Mouse (Mus musculus) granulocyte monocyte progenitor cell, adult 5-6 weeks (primary cell): ENCODE data around the gene Adcy6. TPM values are rescaled to one million over a fixed set of nuclear protein-coding genes. Genes with fewer than 3 reads are reported as not detected.

Experiments
- ATAC-seq: replicated peaks from 2 replicates; pipeline ENCODE4 v1.8.0; 2016; ENCODE audit warnings: mild to moderate bottlenecking, moderate TSS enrichment, inconsistent platforms; ENCODE audit not compliant: poor library complexity, severe bottlenecking
- total RNA-seq, 2 experiments: library from RNA; stranded (forward) in 1 of 2; stranded (reverse) in 1 of 2; fragments of 200-712, 200-1000 nt in 1 of 2; fragments of >200 nt in 1 of 2; fragmentation: Nextera tagmentation in 1 of 2; gene quantifications; 2 replicates each; pipeline ENCODE4 v1.2.3; 2014 to 2017

The Adcy6 gene
- total RNA-seq (2014; fragmentation: Nextera tagmentation) (1.8 and 3.1 TPM in 2 replicates), total RNA-seq (2017) (2.1 and 2.9 TPM in 2 replicates)

DNA sequence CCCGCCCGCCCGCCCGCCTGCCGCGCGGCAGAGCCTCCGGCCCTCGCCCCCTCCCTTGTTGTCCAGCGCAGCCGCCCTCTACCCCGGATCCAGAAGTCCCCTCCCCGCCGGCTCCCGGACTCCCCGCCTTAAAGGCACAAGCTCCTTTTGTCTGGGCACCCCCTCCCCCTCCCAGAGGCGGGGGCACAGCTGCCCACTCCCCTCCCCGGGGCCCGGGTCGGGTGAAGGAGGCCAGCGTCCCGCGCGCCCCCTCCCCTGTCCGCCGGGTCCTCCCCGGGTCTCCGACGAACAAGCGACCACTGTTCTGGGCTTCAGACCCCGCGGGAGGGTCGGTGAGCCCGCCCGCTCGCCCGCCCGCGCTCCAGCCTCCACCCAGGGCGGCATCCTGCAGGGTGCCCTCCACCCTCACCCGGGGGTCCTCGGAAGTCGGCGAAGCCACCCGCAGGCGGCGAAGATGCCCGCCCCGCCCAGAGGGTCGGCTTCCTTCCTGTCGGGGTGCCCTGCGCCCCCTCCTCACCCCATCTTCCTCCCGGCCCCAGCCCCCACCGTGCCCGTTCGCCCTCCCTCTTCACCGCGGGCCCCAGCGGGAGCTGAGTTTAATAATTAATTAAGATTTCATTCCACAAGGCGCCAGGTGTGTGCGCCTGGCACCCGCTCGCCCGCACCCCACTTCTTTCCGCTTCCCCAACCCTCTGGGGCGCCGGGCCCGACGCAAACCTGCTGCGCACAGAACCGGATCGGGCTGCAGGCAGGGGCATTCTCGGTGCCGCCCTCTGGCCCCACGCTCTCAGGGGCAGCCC lies at the start of gene Adcy6:
TSS of gene Adcy6 (minus strand) at position 746 of the 800 bp plus-strand sequence.
- peak; percentile 43 for ATAC-seq

DNA sequence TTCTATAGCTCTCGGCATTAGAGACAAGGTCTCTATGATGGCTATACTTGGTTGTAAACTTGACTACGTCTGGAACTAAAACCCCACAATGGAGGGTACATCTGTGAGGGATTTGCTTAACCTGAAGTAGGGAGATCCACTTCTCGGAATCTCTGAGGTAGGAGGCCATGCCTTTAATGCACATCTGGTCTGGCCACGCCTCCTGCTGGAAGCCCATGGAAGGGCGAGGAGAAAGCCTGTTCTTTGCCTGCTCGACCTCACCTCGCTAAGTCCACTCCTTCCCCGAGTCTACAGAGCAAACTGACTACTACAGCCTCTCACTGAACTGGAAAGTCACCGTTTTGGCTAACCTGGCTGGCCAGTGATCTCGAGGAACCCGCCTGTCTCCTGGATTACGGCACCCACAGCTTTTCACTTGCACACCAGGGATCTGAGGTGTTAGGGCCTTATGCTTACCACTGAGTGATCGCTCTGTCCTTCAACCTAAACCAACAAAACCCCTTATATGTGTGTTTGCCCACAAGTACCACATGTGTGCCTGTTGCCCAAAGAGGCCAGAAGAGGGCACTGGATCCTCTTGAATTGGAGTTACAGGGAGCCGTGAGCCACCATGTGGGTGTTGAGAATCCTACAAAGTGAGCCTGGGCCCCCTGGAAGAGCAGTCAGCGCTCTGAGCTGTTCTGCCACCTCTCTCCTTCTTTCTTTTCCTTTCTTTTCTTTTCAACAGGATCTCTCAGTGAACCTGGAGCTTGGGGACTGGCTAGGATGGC lies 47.3 kb upstream of the Adcy6 start:
- no peak for ATAC-seq

DNA sequence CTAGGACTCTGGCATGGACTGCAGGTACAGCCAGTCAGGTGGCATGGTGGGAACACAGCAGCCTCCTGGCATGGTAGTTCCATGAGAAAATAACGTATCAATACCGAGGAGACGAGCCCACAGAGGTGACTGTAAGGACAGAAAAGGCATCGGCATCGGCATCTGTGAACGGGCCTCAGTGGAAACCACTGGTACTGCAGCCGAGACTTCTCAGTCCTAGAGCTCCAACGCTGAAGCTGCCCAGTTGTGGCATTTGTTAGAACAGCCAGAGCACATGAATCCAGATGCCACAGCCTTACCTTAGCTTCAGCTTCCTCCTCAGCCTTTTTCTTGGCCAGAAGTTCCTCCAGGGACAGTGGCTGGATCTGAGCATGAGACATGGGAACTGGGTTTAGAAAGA lies 42.3 kb upstream of the Adcy6 start:
- no peak for ATAC-seq

DNA sequence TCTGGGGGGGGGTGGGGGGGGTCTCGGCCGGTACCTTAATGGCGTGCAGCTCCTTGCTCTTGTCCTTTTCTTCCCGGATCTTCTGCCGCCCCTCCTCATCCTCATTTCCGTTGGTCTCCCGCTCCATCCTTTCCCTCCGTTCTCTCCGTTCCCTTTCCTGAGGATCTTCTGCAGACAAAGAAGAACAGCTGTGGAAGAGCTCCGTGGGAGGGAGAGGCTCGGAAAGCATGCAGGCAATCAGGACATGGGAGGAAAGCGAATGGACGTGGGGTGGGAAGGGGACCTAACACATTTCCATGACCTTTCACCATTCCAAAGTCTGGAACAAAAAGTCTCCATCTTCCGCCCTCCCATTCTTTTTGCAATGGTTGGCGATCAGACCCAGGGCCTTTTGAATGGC lies 41.6 kb upstream of the Adcy6 start:
- ATAC-seq, result no peak

DNA sequence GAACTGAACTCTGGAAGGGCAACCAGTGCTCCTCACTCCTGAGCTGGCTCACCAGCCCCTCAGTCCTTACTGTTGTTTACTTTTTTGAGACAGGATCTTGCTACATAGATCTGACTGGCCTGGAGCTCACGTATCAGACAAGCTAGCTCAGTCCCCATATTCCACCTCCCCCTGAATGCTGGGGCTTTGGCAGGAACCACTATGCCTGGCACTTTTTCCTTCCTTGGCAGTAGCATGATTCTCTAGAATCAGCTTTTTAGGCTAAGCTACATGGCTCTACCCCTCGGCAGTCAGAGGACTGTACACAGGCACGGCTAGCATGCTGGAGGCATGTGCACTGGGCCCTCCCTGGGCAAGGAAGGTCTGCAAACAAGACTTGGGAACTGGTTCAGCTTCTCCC lies 38.2 kb upstream of the Adcy6 start:
- no peak for ATAC-seq

DNA sequence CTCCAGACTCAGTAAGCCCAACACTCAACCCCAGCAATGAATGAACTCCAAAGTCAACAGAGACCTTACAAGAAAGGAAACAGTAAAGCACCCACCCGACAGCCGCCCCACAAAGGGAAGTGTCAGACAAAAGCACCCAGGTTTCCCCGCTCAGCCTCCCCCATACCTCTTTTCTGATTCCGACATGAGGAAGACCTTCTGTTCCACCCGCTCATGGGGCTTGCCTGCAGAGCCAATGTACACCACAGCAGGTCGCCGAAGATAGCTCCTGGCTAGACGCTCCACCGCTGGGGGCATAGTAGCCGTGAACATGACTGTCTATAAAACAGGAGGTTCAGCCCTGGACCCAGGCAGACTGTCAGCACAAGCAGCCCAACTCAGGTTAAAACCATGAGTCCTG lies 37.4 kb upstream of the Adcy6 start:
- no peak for ATAC-seq

DNA sequence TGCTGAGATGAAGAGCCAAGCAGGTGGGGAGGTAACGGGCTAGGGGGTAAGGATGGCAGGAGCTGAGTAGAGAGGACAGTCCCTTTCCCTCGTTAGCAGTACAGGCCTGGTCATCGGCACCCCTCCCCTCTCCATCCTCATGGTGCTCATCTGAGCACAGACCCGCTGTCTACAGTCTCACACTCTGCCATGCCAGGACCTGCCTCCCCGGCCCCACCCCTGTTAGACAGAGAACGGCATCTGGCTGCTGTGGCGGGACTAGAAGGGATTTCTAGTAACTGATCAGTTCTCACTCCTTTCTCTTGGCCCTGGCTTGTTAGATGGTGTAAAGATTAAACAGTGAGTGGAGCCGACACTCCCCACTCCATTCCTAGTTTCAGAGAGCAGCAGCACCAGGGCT lies 36.9 kb upstream of the Adcy6 start:
- ATAC-seq, result no peak

DNA sequence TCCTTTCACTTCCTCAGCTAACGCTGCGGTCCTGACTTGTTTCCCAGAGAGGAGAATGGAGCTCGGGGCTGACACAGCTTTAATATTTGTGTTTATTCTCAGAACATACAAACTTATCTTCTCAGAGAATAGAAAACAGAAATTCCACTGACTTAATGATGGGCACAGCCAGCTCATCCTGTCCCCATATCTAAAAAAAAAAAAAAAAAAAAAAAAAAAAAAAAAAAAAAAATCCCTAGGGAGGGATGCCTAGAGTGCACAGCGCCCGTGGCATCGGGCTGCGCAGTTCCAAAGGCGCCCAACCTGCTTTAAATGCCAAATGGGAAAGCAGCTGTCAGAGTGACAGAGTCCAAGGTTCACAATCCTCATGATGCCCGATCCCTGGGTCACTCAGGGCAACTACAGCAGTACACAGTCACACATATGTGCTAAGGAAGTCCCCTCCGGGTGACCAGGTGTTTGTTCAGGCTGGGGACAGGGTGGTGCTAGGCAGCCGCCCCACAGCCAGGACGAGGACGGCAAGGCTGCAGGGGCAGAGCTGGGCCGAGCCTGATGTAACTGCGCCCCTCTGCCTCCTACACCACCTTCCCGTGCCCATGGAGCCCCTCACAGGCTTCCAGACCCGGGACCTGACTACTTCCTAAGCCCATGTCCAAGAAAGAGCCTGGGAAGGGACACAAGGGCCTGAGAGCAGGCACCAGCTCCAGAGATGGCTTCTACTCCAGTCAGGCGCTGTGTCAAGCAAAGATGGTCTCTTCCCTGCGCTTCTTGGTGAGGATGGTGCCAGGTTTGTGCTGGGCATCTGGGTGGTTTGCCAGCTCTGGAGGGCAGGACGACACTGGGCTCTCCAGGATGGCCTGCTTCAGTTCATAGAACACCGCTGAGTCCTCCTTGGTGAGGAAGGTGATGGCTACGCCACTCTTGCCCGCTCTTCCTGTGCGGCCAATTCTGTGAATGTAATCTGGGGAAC lies 35.5 kb upstream of the Adcy6 start:
- ATAC-seq, result no peak

DNA sequence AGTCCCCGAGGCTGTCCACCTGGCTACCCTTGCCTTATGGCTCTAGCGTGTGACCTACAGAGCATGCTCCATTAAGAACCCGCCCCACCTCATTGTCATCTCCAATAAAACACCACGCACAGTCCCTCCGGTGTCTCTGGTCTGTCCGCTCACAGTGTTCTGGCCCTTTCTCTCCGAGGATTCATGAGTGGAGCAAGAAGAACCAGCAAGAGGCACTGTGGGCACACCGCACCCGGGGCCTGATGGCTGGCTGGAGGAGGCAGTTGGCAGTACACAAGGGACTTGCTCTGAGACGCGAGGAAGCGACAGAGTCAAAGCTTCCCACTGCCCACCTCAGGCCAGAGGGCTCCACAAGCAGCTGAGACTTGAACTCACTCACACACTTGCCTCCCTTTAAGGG lies 34.5 kb upstream of the Adcy6 start:
- ATAC-seq, result no peak

DNA sequence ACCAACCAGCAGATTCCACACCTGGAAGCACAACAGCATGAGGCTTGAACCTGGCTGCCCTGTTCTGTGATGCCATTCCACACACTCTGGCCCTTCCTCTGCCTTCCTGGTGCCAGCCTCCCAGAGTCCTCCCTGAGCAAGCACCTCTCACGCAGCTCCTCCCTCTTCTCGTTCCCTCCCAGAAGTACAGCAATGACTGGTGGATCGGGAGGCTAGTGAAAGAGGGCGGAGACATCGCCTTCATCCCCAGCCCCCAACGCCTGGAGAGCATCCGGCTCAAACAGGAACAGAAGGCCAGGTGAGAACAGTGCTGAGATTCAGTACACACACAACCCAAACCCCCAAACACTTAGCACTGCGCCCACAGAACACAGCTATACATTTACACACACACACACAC lies 30.3 kb upstream of the Adcy6 start:
- no peak for ATAC-seq

DNA sequence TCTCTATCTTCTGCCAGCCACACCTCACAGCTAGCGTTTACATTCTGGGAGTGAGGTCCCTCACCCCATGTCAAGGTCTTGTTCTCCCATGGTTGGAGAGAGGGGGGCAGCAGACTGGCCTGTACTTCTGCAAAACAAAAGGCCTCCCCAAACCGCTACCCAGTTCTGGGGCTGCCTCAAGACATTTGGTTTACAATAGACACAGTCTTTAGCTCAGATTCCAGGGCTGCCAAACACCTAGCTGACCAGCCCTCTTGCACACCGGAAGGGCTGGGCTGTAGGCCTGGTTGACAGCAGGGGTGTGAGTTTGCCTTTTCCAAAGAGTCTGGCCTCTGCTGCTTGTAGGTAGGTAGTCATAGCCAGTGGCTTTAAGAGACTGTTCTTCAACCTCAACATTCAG lies 27.3 kb upstream of the Adcy6 start:
- no peak for ATAC-seq

DNA sequence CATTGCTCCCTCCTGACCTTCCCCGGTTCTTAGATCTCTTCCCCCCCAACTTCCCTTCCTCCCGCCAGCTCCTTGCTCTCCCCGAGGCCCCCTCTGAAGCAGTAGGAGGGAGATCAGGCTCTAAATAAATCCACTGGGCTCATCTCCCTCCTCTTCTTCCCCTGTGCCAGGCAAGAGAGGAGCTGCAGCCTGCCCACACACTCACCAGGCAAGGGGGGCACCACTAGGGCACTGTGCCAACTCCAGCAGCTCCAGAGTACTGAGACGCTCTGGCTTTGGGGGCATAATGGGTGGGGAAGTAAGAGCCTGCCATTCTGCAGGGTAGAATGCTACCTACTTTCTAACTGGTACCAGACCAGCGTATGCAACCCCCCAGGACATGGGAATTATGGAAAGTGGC lies 26.6 kb upstream of the Adcy6 start:
- no peak for ATAC-seq

DNA sequence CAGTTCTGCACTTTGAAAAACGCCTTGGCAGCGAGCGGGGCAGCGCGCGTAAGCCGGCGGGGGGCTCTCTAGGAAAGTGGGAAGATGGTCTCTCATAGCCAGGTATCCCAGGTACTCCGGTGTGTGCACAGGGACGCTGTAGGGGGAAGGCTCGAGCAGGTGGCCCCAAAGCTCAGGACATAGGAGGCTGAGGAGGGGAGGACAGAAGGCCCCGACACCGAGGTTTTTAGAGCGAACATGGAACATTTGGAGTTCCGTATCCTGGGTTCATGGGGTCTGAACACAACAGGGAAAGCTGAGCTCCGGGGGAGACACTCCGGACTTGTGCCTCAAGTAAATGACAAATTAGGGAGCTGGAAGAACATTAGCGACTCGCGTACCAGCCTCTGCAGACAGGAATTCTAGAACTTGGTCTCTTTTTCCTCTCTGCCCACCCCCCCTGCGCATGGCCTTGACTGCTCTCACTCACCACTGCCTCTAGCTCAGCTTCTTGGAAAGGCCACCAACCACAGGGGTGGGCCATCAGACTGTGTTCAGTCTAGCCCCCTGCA lies 25.5 kb upstream of the Adcy6 start:
- ATAC-seq, result no peak

DNA sequence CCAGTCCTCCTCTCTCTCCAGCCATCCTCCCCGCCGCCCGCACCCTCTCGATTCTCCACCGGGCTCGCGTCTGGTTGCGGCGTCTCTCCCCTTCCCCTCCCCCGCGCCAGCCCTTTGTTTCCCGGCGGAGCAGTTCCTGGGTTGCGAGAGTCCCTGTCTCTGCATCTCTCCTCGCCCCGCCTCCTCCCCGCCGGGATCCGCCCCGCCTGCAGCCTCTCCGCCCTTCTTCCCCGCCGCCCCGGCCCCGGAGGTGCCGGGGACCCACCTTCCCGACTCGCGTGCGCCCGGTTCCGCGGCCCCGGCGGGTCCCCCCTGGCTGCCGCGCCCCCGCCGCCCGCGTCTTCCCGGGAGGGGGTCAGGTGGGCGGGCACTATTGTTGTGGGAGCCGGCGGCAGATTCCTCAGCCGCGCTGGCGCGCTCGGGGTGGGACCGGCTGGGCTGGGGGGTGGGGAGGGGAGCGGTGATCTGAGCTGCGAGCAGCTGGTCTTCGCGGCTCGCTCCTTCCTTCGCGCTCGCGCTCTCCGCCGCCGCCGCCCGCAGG lies 24.7 kb upstream of the Adcy6 start:
- ATAC-seq, result peak; percentile 42

DNA sequence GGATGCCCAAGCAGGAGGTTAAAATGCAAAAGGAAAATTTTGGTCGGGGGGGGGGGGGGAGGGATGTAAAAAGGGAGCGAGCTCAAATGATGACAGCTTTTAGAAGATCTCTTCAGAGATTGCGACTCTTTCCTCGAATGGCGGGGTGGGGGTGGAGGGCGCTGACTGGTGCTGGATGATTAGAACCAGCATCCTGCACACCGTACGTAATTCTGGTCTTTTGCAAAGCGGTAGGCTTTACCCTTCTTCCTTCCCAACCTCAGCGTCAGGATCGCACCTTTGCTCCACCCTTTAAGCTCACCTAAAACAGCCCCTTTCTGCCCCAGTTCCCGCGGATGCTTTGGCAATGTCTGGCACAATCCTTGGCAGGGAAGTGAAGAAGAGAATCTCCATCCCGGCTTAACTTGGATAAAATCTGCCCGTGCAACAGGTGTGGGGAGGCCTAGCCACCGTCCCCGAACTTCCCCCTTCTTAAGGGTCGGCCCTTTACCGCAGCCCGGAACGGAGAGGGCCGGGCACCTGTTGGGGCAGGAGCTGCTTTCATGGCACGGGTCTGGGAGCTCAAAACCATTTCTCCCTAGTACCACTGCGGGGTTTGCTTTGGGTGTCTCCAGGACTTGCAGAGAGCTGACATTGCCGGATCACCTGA lies 24.1 kb upstream of the Adcy6 start:
- no peak for ATAC-seq

DNA sequence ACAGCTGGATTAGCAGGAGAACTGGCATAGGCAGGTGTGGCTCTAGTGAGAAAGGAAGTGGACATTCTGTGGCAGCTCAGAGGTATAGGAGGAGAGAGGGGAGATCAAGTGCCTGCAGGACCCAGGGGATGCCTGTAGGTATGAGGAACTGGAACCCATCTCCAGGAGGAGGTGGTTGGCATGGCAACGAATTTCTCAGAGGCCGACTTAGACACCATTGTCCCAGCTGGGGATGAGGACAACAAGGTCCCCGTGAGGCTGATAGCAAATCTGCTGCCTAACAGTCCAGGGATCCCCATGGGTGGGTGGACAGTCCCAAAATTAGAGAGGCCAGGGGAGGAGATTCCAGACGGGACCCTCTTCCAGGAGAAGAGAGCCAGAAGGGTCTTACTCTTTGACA lies 23.0 kb upstream of the Adcy6 start:
- no peak for ATAC-seq

DNA sequence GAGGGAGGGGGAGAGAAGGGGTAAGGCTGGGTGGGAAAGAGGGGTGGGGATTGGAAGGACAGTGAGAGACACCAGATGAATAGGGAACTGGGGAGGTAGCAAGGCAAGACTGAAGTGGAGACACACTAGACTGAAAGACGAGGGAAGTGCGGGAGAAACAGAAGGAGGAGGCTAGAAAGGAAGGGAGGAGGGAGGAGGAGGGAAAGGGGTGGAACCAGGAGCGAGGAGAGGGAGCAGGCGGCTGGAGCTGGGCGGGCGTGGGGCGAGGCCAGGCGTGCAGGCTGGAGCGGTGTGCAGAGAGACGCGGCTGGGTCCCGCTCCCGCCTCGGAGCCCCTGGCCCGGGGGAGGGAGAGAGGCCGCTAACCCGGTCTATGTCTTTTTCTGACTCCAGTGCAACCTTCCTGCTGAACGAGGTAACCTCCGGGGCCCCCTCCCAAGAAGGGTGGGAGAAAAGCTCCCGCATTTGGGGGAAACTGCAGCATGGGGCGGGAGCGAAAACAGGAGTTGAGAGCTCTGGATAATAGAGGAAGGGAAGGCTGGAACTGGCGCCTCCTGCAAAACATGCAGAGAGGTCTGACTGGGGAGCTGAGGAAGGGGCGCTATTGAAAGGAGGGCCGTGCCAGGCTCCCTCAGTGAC lies 22.4 kb upstream of the Adcy6 start:
- no peak for ATAC-seq

DNA sequence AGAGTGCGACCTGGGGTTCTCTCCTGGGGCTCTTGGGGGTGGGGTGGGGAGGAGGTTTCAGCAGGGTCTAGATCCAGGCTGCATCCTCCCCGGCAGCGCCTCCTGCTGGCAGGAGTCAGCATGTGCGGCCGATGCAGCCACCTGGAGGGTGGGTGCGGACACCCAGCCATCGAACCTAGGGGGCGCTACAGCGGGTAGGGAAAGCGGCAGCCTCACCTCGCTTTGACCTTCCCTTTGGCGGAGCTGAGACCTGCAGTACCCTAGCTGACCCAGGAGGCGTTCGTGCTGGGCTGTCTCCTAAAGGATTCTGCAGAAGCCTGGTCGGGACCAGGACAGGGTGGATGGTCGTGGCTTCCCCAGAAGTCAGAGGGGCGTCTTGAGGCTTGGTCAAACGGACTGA lies 21.6 kb upstream of the Adcy6 start:
- peak; percentile 59 for ATAC-seq

DNA sequence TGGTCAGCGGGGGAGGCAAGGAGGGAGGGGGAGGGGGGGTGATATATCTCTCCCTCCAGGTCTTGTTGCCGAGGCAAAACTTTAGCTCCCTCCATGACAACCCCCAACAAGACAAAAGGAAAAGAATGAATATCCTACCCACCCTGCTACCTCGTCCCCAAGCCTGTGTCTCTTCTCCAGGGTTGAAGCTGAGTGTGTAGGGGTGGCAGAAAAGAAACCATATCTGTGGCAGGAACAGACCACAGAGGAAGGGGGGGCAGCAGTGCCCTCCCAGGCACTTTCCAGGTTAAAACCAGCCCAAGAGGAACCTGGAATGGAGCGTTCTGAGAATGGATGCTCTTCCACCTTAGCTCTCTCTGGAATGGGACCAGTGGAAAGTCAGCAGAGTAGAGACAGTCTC lies 20.7 kb upstream of the Adcy6 start, which contains the start of gene Cacnb3:
TSS of gene Cacnb3 (plus strand) at position 301 of the 400 bp plus-strand sequence.
- ATAC-seq, result no peak
